Mouse (Mus musculus) lung, embryonic 15.5 days (tissue): Measurements from ENCODE around the gene Olfr1307. TPM values are rescaled to one million over a fixed set of nuclear protein-coding genes. Genes with fewer than 3 reads are reported as not detected.

Source experiments
- ATAC-seq: fragments of 200-750 bp; cut with Nextera tagmentation; 2 replicates; pipeline ENCODE4 v1.8.0; 2017; ENCODE audit warnings: moderate number of reproducible peaks, borderline replicate concordance; ENCODE audit not compliant: low FRiP score, low TSS enrichment; ENCODE audit errors: extremely low read depth
- H3K27ac ChIP-seq: fragments of 300-500 bp; sonication (generic); 2 replicates; pipeline ENCODE4 v1.5.1; 2015; ENCODE audit warnings: moderate library complexity, mild to moderate bottlenecking, inconsistent platforms
- H3K27me3 ChIP-seq: fragments of 300-500 bp; sonication (generic); 2 replicates; pipeline ENCODE4 v1.6.1; 2015; ENCODE audit warnings: inconsistent platforms
- H3K36me3 ChIP-seq: fragments of 300-500 bp; sonication (generic); 2 replicates; pipeline ENCODE4 v1.6.1; 2015; ENCODE audit warnings: inconsistent platforms
- H3K4me1 ChIP-seq: fragments of 300-500 bp; sonication (generic); 2 replicates; pipeline ENCODE4 v1.6.1; 2015; ENCODE audit warnings: inconsistent platforms
- H3K4me2 ChIP-seq: fragments of 300-500 bp; sonication (generic); 2 replicates; pipeline ENCODE4 v1.6.1; 2015; ENCODE audit warnings: inconsistent platforms, mild to moderate bottlenecking, moderate library complexity
- H3K4me3 ChIP-seq: fragments of 300-500 bp; sonication (generic); 2 replicates; pipeline ENCODE4 v1.5.1; 2015; ENCODE audit warnings: mild to moderate bottlenecking, inconsistent platforms
- H3K9ac ChIP-seq: fragments of 300-500 bp; sonication (generic); 2 replicates; pipeline ENCODE4 v1.6.1; 2015; ENCODE audit warnings: inconsistent platforms
- H3K9me3 ChIP-seq: fragments of 300-500 bp; sonication (generic); 2 replicates; pipeline ENCODE4 v1.6.1; 2016; ENCODE audit warnings: inconsistent platforms
- WGBS: fragments of 180-500 bp; shearing (Covaris S2); methylation state at CpG from one replicate; pipeline ENCODE4 v1.1.7; 2015; 5-methylcytosine and 5-hydroxymethylcytosine counted together
- polyA plus RNA-seq: library from polyadenylated mRNA; unstranded; fragments of >200 nt; fragmentation: Nextera tagmentation; extraction: Ambion mirVana; gene quantifications from 2 replicates; pipeline ENCODE4 v1.2.1, GENCODE M21; 2015

The Olfr1307 gene
- polyA plus RNA-seq = 0.01 TPM in 1 of 2 replicates, not detected in the other

DNA sequence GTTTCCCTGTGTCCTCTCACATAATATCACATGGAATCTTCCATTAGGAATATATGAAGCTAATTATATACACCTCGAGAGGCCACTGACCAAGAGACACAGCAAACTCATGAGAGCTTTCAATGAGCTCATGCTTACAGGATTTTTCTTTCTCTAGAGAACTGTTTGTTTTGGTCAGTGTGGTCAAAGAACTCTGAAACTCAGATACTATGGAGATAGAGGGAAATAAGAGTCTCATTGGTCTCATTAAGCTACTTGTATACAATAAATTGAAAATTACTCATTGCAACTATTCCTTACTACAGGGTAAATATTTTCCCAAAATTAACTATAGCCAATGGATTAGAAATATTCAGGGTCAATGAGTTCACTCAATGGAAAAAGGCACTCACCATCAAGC lies at the start of gene Olfr1307:
Gene Olfr1307, minus strand, starts transcription at position 101 of the 400 bp plus-strand sequence.
- no peaks in the 10 kb centered on the region for H3K9me3 ChIP-seq
- H3K4me3 ChIP-seq = no peak within 1 kb of the TSS
- no peak within 1 kb of the TSS for H3K27ac ChIP-seq
- no peaks in the 10 kb centered on the region for H3K27me3 ChIP-seq
- ATAC-seq = no peak
- H3K36me3 ChIP-seq = no peaks in the 10 kb centered on the region
- no peak within 1 kb of the TSS for H3K4me2 ChIP-seq
- 69% methylated on average over 1 of the region's 1 CpGs for WGBS
- H3K4me1 ChIP-seq = no peaks in the 10 kb centered on the region
- no peak within 1 kb of the TSS for H3K9ac ChIP-seq

DNA sequence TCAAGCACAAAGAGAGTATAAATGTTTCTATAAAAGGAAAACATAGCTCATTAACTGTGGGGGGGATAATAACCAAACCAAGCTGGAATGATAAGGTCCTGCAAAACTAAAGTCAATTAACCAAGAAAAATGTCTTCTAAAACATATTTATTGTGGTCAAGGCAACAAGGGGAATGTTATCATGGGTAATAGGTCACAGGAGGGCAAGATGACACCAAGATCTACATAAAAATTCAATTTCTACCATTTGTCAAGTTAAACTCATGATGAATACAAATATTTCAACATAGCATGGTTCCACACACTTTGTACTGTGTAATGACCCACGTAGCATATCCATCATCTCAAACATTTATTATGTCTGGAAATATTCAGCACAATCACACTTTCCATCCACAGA lies 40.9 kb upstream of the Olfr1307 start, which contains the start of gene Olfr1309:
Gene Olfr1309, minus strand, starts transcription at position 101 of the 400 bp plus-strand sequence.
- Histone ChIP-seq H3K4me3 (no peak within 1 kb of the TSS), H3K27ac (no peak within 1 kb of the TSS), H3K36me3 (no peaks in the 10 kb centered on the region), H3K27me3 (no peaks in the 10 kb centered on the region), H3K4me1 (no peaks in the 10 kb centered on the region), H3K9me3 (no peaks in the 10 kb centered on the region), H3K4me2 (no peak within 1 kb of the TSS), H3K9ac (no peak within 1 kb of the TSS)
- WGBS = 49% methylated on average over 1 of the region's 1 CpGs
- no peak for ATAC-seq

DNA sequence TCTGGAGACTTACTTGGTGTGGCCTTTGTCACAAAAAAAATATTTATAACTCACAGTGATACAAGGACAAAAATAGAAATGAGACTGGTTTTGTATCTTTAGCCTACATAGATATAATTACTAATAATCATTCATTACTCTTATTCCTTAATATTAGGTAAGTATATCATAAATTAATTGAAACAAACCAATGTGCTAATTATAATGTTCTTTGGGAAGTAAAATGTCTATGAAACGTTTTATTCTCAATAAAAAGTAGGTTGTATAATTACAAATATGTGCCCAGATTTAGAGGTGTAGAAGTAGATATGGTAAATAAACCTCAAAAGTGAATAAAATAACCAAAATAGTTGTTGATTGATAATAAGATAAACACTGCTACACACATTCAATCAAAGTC lies 15.6 kb upstream of the Olfr1307 start, which contains the start of gene Olfr1308:
Gene Olfr1308, minus strand, starts transcription at position 101 of the 400 bp plus-strand sequence.
- WGBS = 30% methylated on average over 1 of the region's 1 CpGs
- H3K27ac ChIP-seq = no peak within 1 kb of the TSS
- no peak for ATAC-seq

DNA sequence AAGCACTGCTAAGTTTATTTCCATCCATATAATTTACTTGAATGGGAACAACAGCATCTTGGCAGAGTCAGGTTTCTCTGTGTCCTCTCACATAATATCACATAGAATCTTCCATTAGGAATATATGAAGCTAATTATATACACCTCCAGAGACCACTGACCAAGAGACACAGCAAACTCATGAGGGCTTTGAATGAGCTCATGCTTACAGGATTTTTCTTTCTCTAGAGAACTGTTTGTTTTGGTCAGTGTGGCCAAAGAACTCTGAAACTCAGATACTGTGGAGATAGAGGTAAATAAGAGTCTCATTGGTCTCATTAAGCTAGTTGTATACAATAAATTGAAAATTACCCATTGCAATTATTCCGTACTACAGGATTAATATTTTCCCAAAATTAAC lies 33.1 kb downstream of the Olfr1307 start, which contains the start of gene Olfr1306:
Gene Olfr1306, minus strand, starts transcription at position 101 of the 400 bp plus-strand sequence.
- H3K27ac ChIP-seq = no peak within 1 kb of the TSS
- H3K4me3 ChIP-seq = no peak within 1 kb of the TSS
- ATAC-seq = no peak
- H3K9ac ChIP-seq = no peak within 1 kb of the TSS
- H3K9me3 ChIP-seq = no peaks in the 10 kb centered on the region
- H3K27me3 ChIP-seq = no peaks in the 10 kb centered on the region
- 80% methylated on average over 1 of the region's 1 CpGs for WGBS
- no peak within 1 kb of the TSS for H3K4me2 ChIP-seq
- no peaks in the 10 kb centered on the region for H3K4me1 ChIP-seq
- no peaks in the 10 kb centered on the region for H3K36me3 ChIP-seq

More for the DNA sequence above, 15.6 kb upstream of the Olfr1307 start, which contains the start of gene Olfr1308:
- Histone ChIP-seq H3K9ac (no peak within 1 kb of the TSS), H3K4me1 (no peaks in the 10 kb centered on the region), H3K27me3 (no peaks in the 10 kb centered on the region), H3K9me3 (no peaks in the 10 kb centered on the region), H3K4me2 (no peak within 1 kb of the TSS), H3K4me3 (no peak within 1 kb of the TSS), H3K36me3 (no peaks in the 10 kb centered on the region)

Other genes starting within 250 kb of the Olfr1307 start
- not detected in 2 replicates for gene Olfr1301, start 198.4 kb downstream of the Olfr1307 start, polyA plus RNA-seq
- gene Olfr1302, start 172.0 kb downstream of the Olfr1307 start, polyA plus RNA-seq = not detected in 2 replicates
- not detected in 2 replicates for gene Olfr1303, start 129.1 kb downstream of the Olfr1307 start, polyA plus RNA-seq
- not detected in 2 replicates for gene Olfr1305, start 72.3 kb downstream of the Olfr1307 start, polyA plus RNA-seq
- not detected in 2 replicates for gene Olfr1306, start 33.2 kb downstream of the Olfr1307 start, polyA plus RNA-seq
- gene Olfr1308, start 15.5 kb upstream of the Olfr1307 start, polyA plus RNA-seq = not detected in 2 replicates
- not detected in 2 replicates for gene Olfr1309, start 40.8 kb upstream of the Olfr1307 start, polyA plus RNA-seq
- gene Olfr1310, start 63.3 kb upstream of the Olfr1307 start, polyA plus RNA-seq = not detected in 2 replicates
- gene Olfr1311, start 75.0 kb upstream of the Olfr1307 start, polyA plus RNA-seq = not detected in 2 replicates
- not detected in 2 replicates for gene Olfr1312, start 100.8 kb upstream of the Olfr1307 start, polyA plus RNA-seq
- gene Olfr1313, start 128.4 kb upstream of the Olfr1307 start, polyA plus RNA-seq = not detected in 2 replicates
- gene Olfr1314, start 147.3 kb upstream of the Olfr1307 start, polyA plus RNA-seq = not detected in 2 replicates
- gene Olfr1315-ps1, start 166.0 kb upstream of the Olfr1307 start, polyA plus RNA-seq = not detected in 2 replicates
- not detected in 2 replicates for gene Olfr1316, start 185.5 kb upstream of the Olfr1307 start, polyA plus RNA-seq
- gene Olfr1317, start 190.9 kb upstream of the Olfr1307 start, polyA plus RNA-seq = not detected in 2 replicates
- gene Olfr1318, start 204.8 kb upstream of the Olfr1307 start, polyA plus RNA-seq = not detected in 2 replicates